Mouse (Mus musculus): Measurements from ENCODE around the gene Rbm45. TPM values are rescaled to one million over a fixed set of nuclear protein-coding genes. Genes with fewer than 3 reads are reported as not detected.
A peak's percentile ranks its signal among the peaks of the same experiment; 100 is the strongest.

Gene Rbm45
- polyA plus RNA-seq, 1 experiment from 2014 or later: 24.0 TPM

DNA sequence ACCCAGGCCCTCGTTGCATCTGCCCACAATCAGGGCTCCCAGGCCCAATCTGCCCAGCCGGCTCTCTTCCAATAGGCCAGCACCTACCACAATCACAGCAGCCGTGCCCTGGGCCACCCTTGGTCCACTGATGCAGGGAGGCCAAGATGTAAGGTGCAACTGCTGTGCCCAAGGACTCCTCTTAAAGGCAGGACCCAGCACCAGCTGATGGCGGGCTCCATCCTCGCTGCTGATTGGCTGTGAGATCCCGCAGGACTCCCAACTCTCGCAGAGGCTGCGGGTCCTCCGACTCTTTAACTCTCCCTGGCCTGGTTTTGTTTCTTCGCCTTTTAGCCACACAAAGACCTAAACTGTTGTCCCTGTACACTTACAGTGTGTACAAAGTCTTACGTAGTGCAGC, 9.6 kb upstream of the Rbm45 start, which contains the start of gene Cyct:
Cyct (minus strand) TSS at position 225 of the 400 bp plus-strand sequence.
- Histone ChIP-seq H3K27me3 (no peaks in the 10 kb centered on the region), H3K9me3 (no peaks in the 10 kb centered on the region), H3K36me3 (no peaks in the 10 kb centered on the region), H3K4me2 (replicated peaks) (no peak within 1 kb of the TSS), H3K4me1 (replicated peaks) (no peaks in the 10 kb centered on the region), H3K27ac (no peak within 1 kb of the TSS), H3K9ac (replicated peaks) (no peak within 1 kb of the TSS), H3K4me3 (replicated peaks) (no peak within 1 kb of the TSS)
- no peak for ATAC-seq
- WGBS: 88% methylated on average over 11 of the region's 11 CpGs

DNA sequence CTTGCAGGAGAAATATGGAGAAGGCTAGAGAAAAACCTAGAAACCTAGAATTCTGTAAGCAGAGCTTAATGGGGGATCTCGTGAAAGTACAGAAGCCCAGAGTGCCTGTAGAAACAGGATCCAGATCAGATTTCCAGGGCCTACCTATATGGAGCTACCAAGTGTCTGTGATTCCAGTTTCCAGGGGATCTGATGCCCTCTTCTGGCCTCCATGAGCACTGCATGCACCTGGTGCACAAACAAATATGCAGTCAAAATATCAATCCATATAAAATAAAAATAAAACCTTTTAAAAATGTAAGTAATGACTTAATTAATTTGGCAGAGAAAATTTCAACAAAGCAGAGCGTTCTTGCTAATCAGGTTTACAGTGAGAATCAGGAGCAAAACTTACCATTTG, 7.7 kb upstream of the Rbm45 start:
- H3K4me1 ChIP-seq (replicated peaks): no peaks in the 10 kb centered on the region
- 57% methylated on average over 2 of the region's 2 CpGs for WGBS
- no peak overlapping the region for H3K4me2 ChIP-seq (replicated peaks)
- H3K36me3 ChIP-seq: no peaks in the 10 kb centered on the region
- no peak overlapping the region for H3K4me3 ChIP-seq (replicated peaks)
- no peaks in the 10 kb centered on the region for H3K27me3 ChIP-seq
- no peak overlapping the region for H3K9ac ChIP-seq (replicated peaks)
- H3K9me3 ChIP-seq: no peaks in the 10 kb centered on the region
- H3K27ac ChIP-seq: no peak overlapping the region
- ATAC-seq: no peak

DNA sequence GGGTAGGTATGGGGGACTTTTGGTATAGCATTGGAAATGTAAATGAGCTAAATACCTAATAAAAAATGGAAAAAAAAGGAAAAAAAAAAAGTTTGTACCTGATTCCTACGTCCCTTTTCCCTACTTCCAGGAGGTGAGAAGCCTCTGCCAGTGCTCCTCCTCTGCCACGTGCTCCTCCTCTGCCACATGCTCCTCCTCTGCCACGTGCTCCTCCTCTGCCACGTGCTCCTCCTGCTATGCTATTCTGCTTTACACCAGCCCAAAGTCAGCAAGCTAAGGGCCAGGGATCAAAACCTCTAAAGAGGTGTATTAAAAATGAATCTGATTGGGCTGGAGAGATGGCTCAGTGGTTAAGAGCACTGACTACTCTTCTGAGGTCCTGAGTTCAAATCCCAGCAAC, 4.0 kb upstream of the Rbm45 start:
- Histone ChIP-seq H3K9ac (replicated peaks) (no peak overlapping the region), H3K9me3 (no peaks in the 10 kb centered on the region), H3K4me3 (replicated peaks) (no peak overlapping the region), H3K27ac (no peak overlapping the region), H3K4me1 (replicated peaks) (peaks cover 7% of the 10 kb centered on the region), H3K4me2 (replicated peaks) (no peak overlapping the region), H3K27me3 (no peaks in the 10 kb centered on the region), H3K36me3 (no peaks in the 10 kb centered on the region)
- no peak for ATAC-seq
- WGBS: 76% methylated on average over 4 of the region's 4 CpGs

- Histone ChIP-seq H3K9me3 (no peaks in the 10 kb centered on the region), H3K27me3 (no peaks in the 10 kb centered on the region), H3K9ac (replicated peaks) (no peak overlapping the region), H3K4me3 (replicated peaks) (no peak overlapping the region), H3K27ac (no peak overlapping the region), H3K36me3 (peaks cover 4% of the 10 kb centered on the region), H3K4me2 (replicated peaks) (no peak overlapping the region), H3K4me1 (replicated peaks) (peaks cover 15% of the 10 kb centered on the region)
- WGBS: 19% methylated on average over 9 of the region's 9 CpGs
- no peak for ATAC-seq
Measured at GRCm38 (mm10) chr2:76367188-76367922, 2.4 kb upstream of the Rbm45 start.

DNA sequence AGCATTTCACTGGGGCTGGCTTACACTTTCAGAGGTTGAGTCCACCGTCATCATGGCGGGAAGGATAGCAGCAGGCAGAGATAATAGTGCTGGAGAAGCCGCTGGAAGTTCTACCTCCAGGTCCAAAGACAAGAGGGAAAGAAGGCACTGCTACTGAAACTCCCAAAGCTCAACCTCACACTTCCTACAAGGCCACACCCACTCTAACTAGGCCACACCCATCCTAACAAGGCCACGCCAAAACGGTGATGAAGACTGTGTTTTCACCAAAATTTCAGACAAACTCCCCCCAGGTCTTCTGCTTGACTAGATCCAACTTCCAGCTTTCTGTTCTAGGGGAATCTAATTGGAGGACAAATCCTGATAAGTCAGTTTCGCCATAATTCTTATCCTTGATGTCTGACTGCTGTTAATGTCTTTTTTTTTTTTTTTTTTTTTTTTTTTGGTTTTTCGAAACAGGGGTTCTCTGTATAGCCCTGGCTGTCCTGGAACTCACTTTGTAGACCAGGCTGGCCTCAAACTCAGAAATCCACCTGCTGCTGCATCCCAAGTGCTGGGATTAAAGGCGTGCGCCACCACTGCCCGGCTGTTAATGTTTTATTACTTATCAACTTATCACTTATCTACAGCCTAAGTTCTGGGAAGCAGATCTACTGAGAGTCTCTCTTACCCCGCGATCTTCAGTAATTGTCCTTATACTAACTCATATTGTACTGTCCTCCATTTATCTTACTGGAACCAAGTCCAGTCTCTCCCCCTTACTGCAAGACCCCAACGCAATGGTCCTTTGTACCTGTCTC, 723 bp upstream of the Rbm45 start:
- H3K9me3 ChIP-seq: no peaks in the 10 kb centered on the region
- 73% methylated on average over 13 of the region's 13 CpGs for WGBS
- peaks cover 20% of the 10 kb centered on the region for H3K36me3 ChIP-seq
- peak overlapping the region; percentile 94; the same call in 1 of the 2 replicates for H3K4me2 ChIP-seq (replicated peaks)
- ATAC-seq: peak; percentile 22; the same call in 1 of the 2 replicates
- H3K9ac ChIP-seq (replicated peaks): no peak overlapping the region
- H3K4me3 ChIP-seq (replicated peaks): no peak overlapping the region
- no peaks in the 10 kb centered on the region for H3K27me3 ChIP-seq
- H3K27ac ChIP-seq: no peak overlapping the region
- peaks cover 15% of the 10 kb centered on the region for H3K4me1 ChIP-seq (replicated peaks)

- H3K9ac ChIP-seq (replicated peaks): peak overlapping the region; percentile 93
- no peaks in the 10 kb centered on the region for H3K27me3 ChIP-seq
- no peak for ATAC-seq
- peak overlapping the region; percentile 94 for H3K4me2 ChIP-seq (replicated peaks)
- peak overlapping the region; percentile 98 for H3K4me3 ChIP-seq (replicated peaks)
- peaks cover 33% of the 10 kb centered on the region for H3K36me3 ChIP-seq
- no peak overlapping the region; the same call in 1 of the 2 replicates for H3K27ac ChIP-seq
- 4% methylated on average over 7 of the region's 7 CpGs for WGBS
- H3K9me3 ChIP-seq: no peaks in the 10 kb centered on the region
- peaks cover 15% of the 10 kb centered on the region for H3K4me1 ChIP-seq (replicated peaks)
Measured at GRCm38 (mm10) chr2:76370656-76370922, 805 bp downstream of the Rbm45 start.

GRCm38 (mm10) chr2:76372244-76372643, 2.5 kb downstream of the Rbm45 start:
- H3K4me1 ChIP-seq (replicated peaks): peaks cover 15% of the 10 kb centered on the region
- WGBS: 89% methylated on average over 4 of the region's 4 CpGs

GRCm38 (mm10) chr2:76374544-76375206, 4.9 kb downstream of the Rbm45 start:
- H3K4me2 ChIP-seq (replicated peaks): no peak overlapping the region
- no peak overlapping the region for H3K4me3 ChIP-seq (replicated peaks)
- H3K27ac ChIP-seq: no peak overlapping the region
- H3K36me3 ChIP-seq: peaks cover 63% of the 10 kb centered on the region
- H3K9me3 ChIP-seq: no peaks in the 10 kb centered on the region
- ATAC-seq: no peak
- H3K4me1 ChIP-seq (replicated peaks): peaks cover 12% of the 10 kb centered on the region
- H3K27me3 ChIP-seq: no peaks in the 10 kb centered on the region
- H3K9ac ChIP-seq (replicated peaks): no peak overlapping the region
- WGBS: 94% methylated on average over 6 of the region's 6 CpGs

More at GRCm38 (mm10) chr2:76372244-76372643, 2.5 kb downstream of the Rbm45 start:
- Histone ChIP-seq H3K4me3 (replicated peaks) (no peak overlapping the region), H3K9ac (replicated peaks) (no peak overlapping the region), H3K27me3 (no peaks in the 10 kb centered on the region), H3K36me3 (peaks cover 41% of the 10 kb centered on the region), H3K9me3 (no peaks in the 10 kb centered on the region), H3K27ac (no peak overlapping the region), H3K4me2 (replicated peaks) (no peak overlapping the region)
- no peak for ATAC-seq

DNA sequence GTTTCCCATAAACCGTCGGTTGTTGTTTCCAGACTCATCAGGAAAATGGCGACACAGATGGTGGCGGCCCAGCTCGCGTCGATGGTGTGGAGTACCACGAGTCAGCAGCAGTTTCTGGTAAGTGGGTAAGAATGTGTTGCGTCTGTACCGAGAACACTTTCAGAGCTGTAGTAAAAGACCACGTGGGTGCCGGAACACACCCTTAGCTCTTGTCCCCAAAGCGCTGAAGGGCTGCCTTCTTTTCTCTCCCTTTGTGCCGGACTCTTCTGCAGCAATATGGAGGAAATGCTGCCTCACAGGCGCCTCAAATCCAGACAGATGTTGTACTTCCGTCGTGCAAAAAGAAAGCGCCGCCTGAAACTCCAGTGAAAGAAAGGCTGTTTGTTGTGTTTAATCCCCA, 8.9 kb downstream of the Rbm45 start:
- no peak for ATAC-seq
- Histone ChIP-seq H3K27me3 (no peaks in the 10 kb centered on the region), H3K9ac (replicated peaks) (no peak overlapping the region), H3K9me3 (no peaks in the 10 kb centered on the region), H3K4me3 (replicated peaks) (no peak overlapping the region), H3K4me1 (replicated peaks) (no peaks in the 10 kb centered on the region), H3K36me3 (peaks cover 80% of the 10 kb centered on the region), H3K27ac (no peak overlapping the region), H3K4me2 (replicated peaks) (no peak overlapping the region)
- WGBS: 96% methylated on average over 19 of the region's 19 CpGs

- H3K27ac ChIP-seq: no peak overlapping the region
- H3K4me2 ChIP-seq (replicated peaks): no peak overlapping the region
- H3K36me3 ChIP-seq: peaks cover 34% of the 10 kb centered on the region
- H3K9ac ChIP-seq (replicated peaks): no peak overlapping the region
- H3K9me3 ChIP-seq: no peaks in the 10 kb centered on the region
- H3K4me3 ChIP-seq (replicated peaks): no peak overlapping the region
- no peak for ATAC-seq
- no peaks in the 10 kb centered on the region for H3K4me1 ChIP-seq (replicated peaks)
- no peaks in the 10 kb centered on the region for H3K27me3 ChIP-seq
Measured at GRCm38 (mm10) chr2:76386531-76386930, 16.7 kb downstream of the Rbm45 start.

GRCm38 (mm10) chr2:76400178-76400577, 30.4 kb downstream of the Rbm45 start:
- no peak for ATAC-seq
- no peak overlapping the region for H3K4me2 ChIP-seq (replicated peaks)
- H3K27ac ChIP-seq: no peak overlapping the region

DNA sequence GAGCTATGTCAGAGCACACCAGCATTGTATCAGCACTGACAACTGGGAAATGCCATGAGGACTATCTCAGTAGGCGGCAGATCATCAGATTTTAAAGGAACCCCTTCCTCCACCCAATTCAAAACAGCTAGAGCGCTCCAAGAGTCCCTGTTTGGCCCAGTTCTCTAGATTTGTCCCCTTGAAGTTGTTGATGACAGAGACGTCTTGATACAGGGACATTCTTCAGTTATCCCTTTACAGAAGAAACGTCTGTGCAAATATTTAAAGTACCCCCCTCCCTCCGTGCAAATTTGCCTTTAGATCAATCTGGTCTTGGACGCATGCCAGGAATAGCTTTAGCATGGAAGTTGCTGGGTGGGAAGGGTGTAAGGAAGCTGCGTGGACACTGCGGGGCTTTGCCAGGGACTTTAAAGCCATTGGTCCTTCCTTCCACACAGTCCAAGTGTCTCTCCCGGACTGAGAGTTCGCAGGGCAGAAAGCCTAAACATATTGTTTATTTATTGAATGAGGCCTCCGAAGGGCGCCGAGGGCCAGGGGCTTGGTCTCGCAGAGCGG, 35.9 kb downstream of the Rbm45 start:
- 2% methylated on average over 15 of the region's 15 CpGs for WGBS
- Histone ChIP-seq H3K27ac (peak overlapping the region; percentile 85), H3K9ac (replicated peaks) (peak overlapping the region; percentile 83), H3K27me3 (peaks cover 33% of the 10 kb centered on the region), H3K4me2 (replicated peaks) (peak overlapping the region; percentile 85), H3K4me1 (replicated peaks) (peaks cover 19% of the 10 kb centered on the region), H3K4me3 (replicated peaks) (peak overlapping the region; percentile 72), H3K9me3 (no peaks in the 10 kb centered on the region), H3K36me3 (no peaks in the 10 kb centered on the region)
- peak; percentile 59 for ATAC-seq

More at GRCm38 (mm10) chr2:76400178-76400577, 30.4 kb downstream of the Rbm45 start:
- Histone ChIP-seq H3K4me3 (replicated peaks) (no peak overlapping the region), H3K27me3 (peaks cover 31% of the 10 kb centered on the region), H3K4me1 (replicated peaks) (peaks cover 10% of the 10 kb centered on the region), H3K9ac (replicated peaks) (no peak overlapping the region), H3K36me3 (no peaks in the 10 kb centered on the region), H3K9me3 (no peaks in the 10 kb centered on the region)

Measured in midbrain, embryonic 13.5 days (tissue).